Mouse (Mus musculus): ENCODE data around the gene Slc39a11.

The Slc39a11 gene

GRCm38 (mm10) chr11:113334444-113334881, 315.4 kb downstream of the Slc39a11 start:
- no peak for DNase-seq

- no peak for DNase-seq
Observed at GRCm38 (mm10) chr11:113333535-113333934, 316.3 kb downstream of the Slc39a11 start.

GRCm38 (mm10) chr11:113330061-113330591, 319.8 kb downstream of the Slc39a11 start:
- no peak for DNase-seq

GRCm38 (mm10) chr11:113327499-113328062, 322.3 kb downstream of the Slc39a11 start:
- no peak for DNase-seq

- peak; percentile 67 to 70 for DNase-seq
Observed at GRCm38 (mm10) chr11:113326387-113327011, 323.4 kb downstream of the Slc39a11 start.

- DNase-seq, result no peak
Observed at GRCm38 (mm10) chr11:113321601-113322000, 328.3 kb downstream of the Slc39a11 start.

GRCm38 (mm10) chr11:113309265-113309951, 340.5 kb downstream of the Slc39a11 start:
- DNase-seq, result no peak

GRCm38 (mm10) chr11:113308256-113308941, 341.5 kb downstream of the Slc39a11 start:
- no peak for DNase-seq

- no peak for DNase-seq
Observed at GRCm38 (mm10) chr11:113303204-113303603, 346.7 kb downstream of the Slc39a11 start.

GRCm38 (mm10) chr11:113299492-113299891, 350.4 kb downstream of the Slc39a11 start:
- no peak for DNase-seq

GRCm38 (mm10) chr11:113297765-113298164, 352.1 kb downstream of the Slc39a11 start:
- peak; percentile 68 to 77 for DNase-seq

GRCm38 (mm10) chr11:113296912-113297625, 352.8 kb downstream of the Slc39a11 start:
- DNase-seq, result no peak

- peak; percentile 58 to 75 for DNase-seq
Observed at GRCm38 (mm10) chr11:113296162-113296561, 353.7 kb downstream of the Slc39a11 start.

GRCm38 (mm10) chr11:113294518-113294917, 355.4 kb downstream of the Slc39a11 start:
- DNase-seq, result no peak

- peak; percentile 44 to 80 for DNase-seq
Observed at GRCm38 (mm10) chr11:113292906-113293614, 356.8 kb downstream of the Slc39a11 start.

- peak in 1 of 2 experiments; percentile 2 for DNase-seq
Observed at GRCm38 (mm10) chr11:113291781-113292714, 357.8 kb downstream of the Slc39a11 start.

- DNase-seq, result peak; percentile 56 to 69
Observed at GRCm38 (mm10) chr11:113290911-113291310, 359.0 kb downstream of the Slc39a11 start.

GRCm38 (mm10) chr11:113284951-113285741, 364.7 kb downstream of the Slc39a11 start:
- DNase-seq, result peak in 1 of 2 experiments; percentile 25

- peak; percentile 35 to 55 for DNase-seq
Observed at GRCm38 (mm10) chr11:113283376-113283811, 366.5 kb downstream of the Slc39a11 start.

- DNase-seq, result no peak
Observed at GRCm38 (mm10) chr11:113278238-113278637, 371.6 kb downstream of the Slc39a11 start.
